Mouse (Mus musculus) kidney, adult 2 months (tissue): ENCODE measurements around the gene Psmb5.

Experiments used
- CTCF ChIP-seq: fragments of 200-500 bp; conservative IDR thresholded peaks from 2 replicates; pipeline ENCODE4 v1.5.1; 2011; ENCODE audit warnings: low read depth, mild to moderate bottlenecking, control low read depth, low read length, moderate library complexity, mixed read lengths; ENCODE audit not compliant: insufficient read depth, insufficient read length
- POLR2A ChIP-seq: fragments of 200-500 bp; IDR thresholded peaks from one replicate; pipeline ENCODE4 v1.6.1; 2011; ENCODE audit warnings: low read depth, low read length, control low read depth

GRCm38 (mm10) chr14:54623334-54623733 is 5.5 kb upstream of the Psmb5 start:
- TF ChIP-seq CTCF, result no peak
- TF ChIP-seq POLR2A, result no peak
